Mouse (Mus musculus): ENCODE measurements around the gene Maats1.

- TF ChIP-seq EP300 (IDR thresholded peaks at IDR 0.05; ENCODE audit: insufficient read depth, low read depth, low read length): no peak
- TF ChIP-seq POLR2A (IDR thresholded peaks at IDR 0.05; ENCODE audit: insufficient read depth, low read depth, low read length): no peak
These were observed 38.0 kb upstream of the Maats1 start for GRCm38 (mm10) chr16:38379926-38380325.
